Mouse (Mus musculus): ENCODE data around the gene Ccng2. TPM values are rescaled to one million over a fixed set of nuclear protein-coding genes. Genes with fewer than 3 reads are reported as not detected.

Gene Ccng2
- polyA plus RNA-seq (2016; fragmentation: Nextera tagmentation; extraction: Ambion mirVana): 38.7 and 71.3 TPM in 2 replicates

DNA sequence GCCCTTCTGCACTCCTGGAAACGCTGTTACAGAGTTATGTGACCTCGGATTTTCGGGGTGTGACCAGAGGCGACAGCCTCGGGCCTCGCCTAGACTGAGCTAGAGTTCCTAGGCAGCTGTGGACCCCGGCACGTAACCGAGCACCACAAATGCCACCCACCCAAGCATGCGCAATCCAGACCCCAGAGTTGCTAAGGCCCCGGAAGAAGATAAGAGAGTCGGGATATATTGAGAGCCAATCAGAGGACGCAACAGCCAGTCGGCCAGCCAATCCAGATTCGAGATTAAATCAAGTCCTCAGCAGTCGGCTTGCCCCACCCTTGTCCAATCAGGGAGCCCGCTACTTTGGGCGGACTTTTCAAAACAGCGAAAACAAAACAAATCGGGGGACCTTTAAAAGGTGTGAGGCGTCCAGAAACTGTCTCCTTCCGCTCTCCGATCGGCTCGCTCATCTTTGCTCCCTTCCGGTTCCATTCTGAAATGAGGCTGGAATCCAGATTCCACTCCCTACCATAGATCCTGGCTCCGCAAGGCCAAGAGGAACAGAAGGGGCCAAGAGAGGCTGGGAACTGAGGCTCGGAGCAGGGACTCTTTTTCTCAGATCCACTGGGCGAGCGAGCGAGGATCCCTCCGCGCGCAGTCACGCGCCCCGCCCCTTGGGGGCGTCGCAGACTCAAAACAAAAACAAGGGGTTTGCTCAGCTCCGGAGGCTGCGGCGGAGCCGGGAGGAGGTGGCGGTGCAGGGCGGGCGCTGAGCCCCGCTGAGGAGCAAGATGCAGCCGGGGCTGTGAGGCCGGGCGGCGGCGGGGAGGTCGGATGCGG lies at the start of gene Ccng2:
Ccng2 (plus strand) TSS at position 375 of the 822 bp plus-strand sequence.
- peaks cover 14% of the 10 kb centered on the region for H3K4me1 ChIP-seq
- peaks cover 28% of the 10 kb centered on the region for H3K36me3 ChIP-seq
- under 1% methylated on average over 54 of the region's 54 CpGs for WGBS
- no peaks in the 10 kb centered on the region for H3K27me3 ChIP-seq (ENCODE audit: low read depth, poor library complexity, severe bottlenecking)
- peak within 1 kb of the TSS; percentile 86 for H3K4me3 ChIP-seq
- H3K27ac ChIP-seq: peak within 1 kb of the TSS; percentile 99
- no peaks in the 10 kb centered on the region for H3K9me3 ChIP-seq (replicated peaks)
- peak; percentile 90 for DNase-seq (ENCODE audit: low spot score)

DNA sequence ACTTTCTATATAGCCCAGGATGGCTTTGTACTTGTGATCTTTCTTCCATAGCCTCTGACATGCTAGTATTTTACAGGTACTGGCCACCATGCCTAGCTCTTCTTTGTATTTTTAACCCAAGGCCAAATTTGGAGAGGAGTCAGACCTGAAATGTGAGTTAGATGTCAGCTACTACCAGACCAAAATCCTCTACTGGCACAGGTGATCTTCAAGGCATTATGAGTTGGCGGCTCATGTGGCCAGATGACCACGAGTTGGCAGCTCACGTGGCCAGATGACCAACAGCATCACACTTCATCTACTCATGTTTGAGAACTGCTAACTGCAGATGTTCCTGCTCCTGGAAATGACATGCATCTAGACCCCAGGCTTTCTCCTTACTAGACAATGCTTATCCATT lies 48.7 kb upstream of the Ccng2 start:
- no peaks in the 10 kb centered on the region for H3K27me3 ChIP-seq (ENCODE audit: low read depth, poor library complexity, severe bottlenecking)
- H3K4me3 ChIP-seq: no peak overlapping the region
- 93% methylated on average over 3 of the region's 3 CpGs for WGBS
- H3K36me3 ChIP-seq: no peaks in the 10 kb centered on the region
- no peaks in the 10 kb centered on the region for H3K4me1 ChIP-seq
- no peak for DNase-seq (ENCODE audit: low spot score)
- H3K9me3 ChIP-seq (replicated peaks): no peaks in the 10 kb centered on the region
- H3K27ac ChIP-seq: no peak overlapping the region

DNA sequence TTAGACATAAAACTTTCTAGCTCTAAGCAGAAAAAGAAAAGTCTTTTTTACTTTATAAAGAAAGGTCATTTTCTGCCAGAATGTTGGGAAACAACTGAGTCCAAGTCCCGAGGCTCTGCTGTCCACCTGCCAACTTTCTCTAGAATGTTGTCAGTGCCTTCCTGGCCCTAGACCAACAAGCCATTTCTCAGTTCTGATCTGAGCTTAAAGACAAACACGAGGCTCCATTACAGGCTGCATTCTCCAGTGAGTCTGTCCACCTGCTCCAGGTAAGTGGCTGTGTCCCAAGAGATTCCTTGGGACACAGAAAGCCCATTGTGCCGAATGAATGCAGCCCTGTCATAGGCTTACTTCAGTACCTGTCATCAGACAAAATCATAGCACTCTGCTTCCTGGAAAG lies 45.4 kb upstream of the Ccng2 start:
- WGBS: 74% methylated on average over 3 of the region's 3 CpGs
- H3K4me3 ChIP-seq: no peak overlapping the region
- no peaks in the 10 kb centered on the region for H3K9me3 ChIP-seq (replicated peaks)
- no peaks in the 10 kb centered on the region for H3K36me3 ChIP-seq
- H3K27me3 ChIP-seq (ENCODE audit: low read depth, poor library complexity, severe bottlenecking): no peaks in the 10 kb centered on the region
- no peak for DNase-seq (ENCODE audit: low spot score)
- H3K4me1 ChIP-seq: no peaks in the 10 kb centered on the region
- no peak overlapping the region for H3K27ac ChIP-seq

DNA sequence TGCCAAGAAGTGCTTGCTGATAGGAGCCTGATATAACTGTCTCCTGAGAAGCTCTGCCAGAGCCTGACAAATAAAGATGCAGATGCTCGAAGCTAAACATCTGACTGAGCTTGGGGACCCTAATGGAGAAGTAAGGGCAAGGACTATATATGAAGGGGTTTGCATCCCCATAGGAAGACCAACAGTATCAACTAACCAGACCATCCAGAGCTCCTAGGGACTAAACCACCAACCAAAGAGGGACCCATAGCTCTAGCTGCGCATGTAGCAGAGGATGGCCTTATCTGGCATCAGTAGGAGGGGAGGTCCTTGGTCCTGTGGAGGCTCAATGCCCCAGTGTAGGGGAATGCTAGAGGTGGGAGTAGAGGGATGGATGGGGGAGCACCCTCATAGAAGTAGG lies 42.5 kb upstream of the Ccng2 start:
- no peaks in the 10 kb centered on the region for H3K4me1 ChIP-seq
- no peaks in the 10 kb centered on the region for H3K36me3 ChIP-seq
- no peaks in the 10 kb centered on the region for H3K9me3 ChIP-seq (replicated peaks)
- H3K4me3 ChIP-seq: no peak overlapping the region
- no peak overlapping the region for H3K27ac ChIP-seq
- no peaks in the 10 kb centered on the region for H3K27me3 ChIP-seq (ENCODE audit: low read depth, poor library complexity, severe bottlenecking)
- 84% methylated on average over 2 of the region's 2 CpGs for WGBS
- no peak for DNase-seq (ENCODE audit: low spot score)

DNA sequence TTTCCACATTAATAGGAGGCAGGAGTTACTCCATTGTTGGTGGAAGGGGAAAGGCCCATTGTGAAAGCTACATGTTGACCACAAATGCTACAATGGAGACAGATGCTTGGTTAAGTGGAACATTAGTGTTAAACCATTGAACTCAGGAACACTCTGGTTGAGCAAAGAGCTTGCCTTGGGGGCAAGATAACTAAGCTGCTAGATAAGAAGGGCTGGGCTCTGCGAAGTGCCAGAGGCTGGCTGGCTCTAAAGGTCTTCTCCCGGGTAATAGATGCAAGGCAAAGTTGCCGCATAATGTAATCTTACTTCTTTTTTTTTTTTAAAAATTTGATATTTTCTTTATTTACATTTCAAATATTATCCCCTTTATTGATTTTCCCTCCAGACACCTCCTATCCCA lies 39.9 kb upstream of the Ccng2 start:
- DNase-seq (ENCODE audit: low spot score): no peak
- 91% methylated on average over 3 of the region's 3 CpGs for WGBS
- no peak overlapping the region for H3K27ac ChIP-seq
- no peaks in the 10 kb centered on the region for H3K27me3 ChIP-seq (ENCODE audit: low read depth, poor library complexity, severe bottlenecking)
- no peaks in the 10 kb centered on the region for H3K4me1 ChIP-seq
- H3K9me3 ChIP-seq (replicated peaks): no peaks in the 10 kb centered on the region
- no peaks in the 10 kb centered on the region for H3K36me3 ChIP-seq
- no peak overlapping the region for H3K4me3 ChIP-seq

DNA sequence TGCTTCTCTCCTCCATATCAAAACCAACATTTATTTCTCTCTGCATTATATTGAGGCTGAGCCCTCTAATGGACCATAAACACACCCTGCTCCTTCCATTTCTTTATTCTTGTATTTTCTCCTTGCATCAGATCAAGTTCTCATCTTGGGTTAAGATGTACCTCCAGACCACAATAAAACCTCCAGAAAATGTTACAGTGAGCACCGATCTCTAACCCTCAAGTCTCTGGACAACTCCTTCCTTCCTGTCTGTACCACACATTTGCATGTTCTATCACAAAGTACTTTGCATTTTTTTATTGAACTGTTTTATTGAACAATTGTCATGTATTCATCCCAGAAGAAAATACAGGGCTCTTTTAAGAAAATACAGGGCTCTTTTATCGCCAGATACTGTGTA lies 37.5 kb upstream of the Ccng2 start:
- DNase-seq (ENCODE audit: low spot score): no peak
- Histone ChIP-seq H3K27ac (no peak overlapping the region), H3K4me3 (no peak overlapping the region), H3K9me3 (replicated peaks) (no peaks in the 10 kb centered on the region), H3K4me1 (no peaks in the 10 kb centered on the region), H3K36me3 (no peaks in the 10 kb centered on the region), H3K27me3 (ENCODE audit: low read depth, poor library complexity, severe bottlenecking) (no peaks in the 10 kb centered on the region)
- 94% methylated on average over 2 of the region's 2 CpGs for WGBS

DNA sequence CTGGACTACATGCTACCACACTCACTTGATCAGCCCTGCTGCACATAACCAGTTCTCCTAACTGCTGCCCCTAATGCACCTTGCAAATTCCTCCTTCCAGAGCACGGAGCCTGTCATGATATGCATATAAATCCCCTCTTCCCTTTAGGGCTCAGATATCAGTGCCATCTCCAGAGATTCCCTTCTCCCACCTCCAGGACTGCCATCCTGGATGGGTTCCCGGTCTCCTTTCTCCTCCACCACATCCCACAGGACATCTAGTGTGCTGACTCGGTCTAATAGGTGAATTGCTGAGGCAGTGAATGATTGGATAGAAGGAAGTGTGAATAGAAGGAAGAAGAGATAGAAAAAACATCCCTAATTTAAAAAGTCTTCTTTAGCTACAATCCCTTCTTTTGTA lies 35.3 kb upstream of the Ccng2 start:
- WGBS: 79% methylated on average over 3 of the region's 3 CpGs
- H3K27me3 ChIP-seq (ENCODE audit: low read depth, poor library complexity, severe bottlenecking): no peaks in the 10 kb centered on the region
- H3K36me3 ChIP-seq: no peaks in the 10 kb centered on the region
- H3K4me1 ChIP-seq: no peaks in the 10 kb centered on the region
- no peak for DNase-seq (ENCODE audit: low spot score)
- H3K9me3 ChIP-seq (replicated peaks): no peaks in the 10 kb centered on the region
- H3K27ac ChIP-seq: no peak overlapping the region
- no peak overlapping the region for H3K4me3 ChIP-seq

DNA sequence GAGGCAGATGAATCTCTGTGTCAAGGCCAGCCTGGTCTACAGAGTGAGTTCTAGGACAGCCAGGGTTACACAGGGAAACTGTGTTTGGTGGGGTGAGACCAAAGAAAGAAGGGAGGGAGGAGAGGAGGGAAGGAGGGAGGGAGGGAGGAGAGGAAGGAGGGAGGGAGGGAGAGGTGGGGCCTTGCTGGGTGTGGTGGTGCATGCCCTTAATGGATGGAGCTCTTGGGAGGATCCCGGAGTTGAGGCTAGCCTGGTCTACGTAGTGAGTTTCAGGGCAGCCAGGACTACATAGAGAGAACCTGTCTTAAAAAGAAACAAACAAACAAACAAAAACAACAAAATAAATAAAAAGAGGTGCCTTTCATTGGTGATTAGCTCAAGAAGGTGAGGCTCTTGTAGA lies 34.2 kb upstream of the Ccng2 start:
- H3K27ac ChIP-seq: no peak overlapping the region
- no peak for DNase-seq (ENCODE audit: low spot score)
- no peaks in the 10 kb centered on the region for H3K27me3 ChIP-seq (ENCODE audit: low read depth, poor library complexity, severe bottlenecking)
- H3K4me3 ChIP-seq: no peak overlapping the region
- no peaks in the 10 kb centered on the region for H3K9me3 ChIP-seq (replicated peaks)
- no peaks in the 10 kb centered on the region for H3K36me3 ChIP-seq
- H3K4me1 ChIP-seq: no peaks in the 10 kb centered on the region
- WGBS: 83% methylated on average over 2 of the region's 2 CpGs

DNA sequence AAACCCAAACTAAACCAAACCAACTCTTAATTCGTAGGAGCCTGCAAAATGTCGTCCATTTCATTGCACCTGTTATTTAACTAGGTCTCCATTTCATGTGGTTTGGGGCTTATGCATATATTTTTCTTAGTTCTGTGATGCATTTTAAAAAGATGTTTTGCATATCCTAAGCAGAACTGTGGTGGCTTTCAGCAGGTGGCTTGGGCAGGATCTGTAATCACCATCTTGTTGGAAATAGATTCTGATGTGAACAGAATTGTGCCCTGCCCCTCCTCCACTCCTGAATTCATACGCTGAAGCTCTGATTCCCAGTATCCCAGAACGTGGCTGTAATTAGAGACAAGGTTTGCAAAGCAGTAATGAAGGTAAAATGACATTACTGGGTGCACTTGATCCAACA lies 32.9 kb upstream of the Ccng2 start:
- Histone ChIP-seq H3K36me3 (no peaks in the 10 kb centered on the region), H3K4me1 (no peaks in the 10 kb centered on the region), H3K4me3 (no peak overlapping the region), H3K27me3 (ENCODE audit: low read depth, poor library complexity, severe bottlenecking) (no peaks in the 10 kb centered on the region), H3K9me3 (replicated peaks) (no peaks in the 10 kb centered on the region), H3K27ac (no peak overlapping the region)
- 82% methylated on average over 4 of the region's 4 CpGs for WGBS
- no peak for DNase-seq (ENCODE audit: low spot score)

DNA sequence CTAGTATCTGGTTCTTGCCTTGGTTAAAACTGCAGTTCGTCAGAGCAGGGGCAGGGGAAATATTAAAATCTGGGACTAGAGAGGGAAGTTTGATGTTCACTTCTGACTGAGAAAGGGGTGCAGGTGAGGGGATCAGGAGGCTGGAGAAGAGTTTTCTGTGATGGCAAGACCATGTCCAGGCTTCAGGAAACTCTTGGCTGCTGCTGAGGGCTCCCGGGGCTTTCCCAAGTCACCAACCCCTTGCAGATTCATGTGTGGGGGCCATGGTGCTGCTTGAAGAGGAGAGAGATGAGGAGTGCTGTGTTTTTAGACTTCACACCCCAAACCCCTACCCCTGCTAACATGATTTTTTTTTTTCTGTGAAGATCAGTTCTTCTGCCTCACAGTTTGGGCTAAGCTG lies 32.5 kb upstream of the Ccng2 start:
- Histone ChIP-seq H3K36me3 (no peaks in the 10 kb centered on the region), H3K4me1 (no peaks in the 10 kb centered on the region), H3K4me3 (no peak overlapping the region), H3K27ac (no peak overlapping the region), H3K9me3 (replicated peaks) (no peaks in the 10 kb centered on the region), H3K27me3 (ENCODE audit: low read depth, poor library complexity, severe bottlenecking) (no peaks in the 10 kb centered on the region)
- no peak for DNase-seq (ENCODE audit: low spot score)
- WGBS: 92% methylated on average over 2 of the region's 2 CpGs

DNA sequence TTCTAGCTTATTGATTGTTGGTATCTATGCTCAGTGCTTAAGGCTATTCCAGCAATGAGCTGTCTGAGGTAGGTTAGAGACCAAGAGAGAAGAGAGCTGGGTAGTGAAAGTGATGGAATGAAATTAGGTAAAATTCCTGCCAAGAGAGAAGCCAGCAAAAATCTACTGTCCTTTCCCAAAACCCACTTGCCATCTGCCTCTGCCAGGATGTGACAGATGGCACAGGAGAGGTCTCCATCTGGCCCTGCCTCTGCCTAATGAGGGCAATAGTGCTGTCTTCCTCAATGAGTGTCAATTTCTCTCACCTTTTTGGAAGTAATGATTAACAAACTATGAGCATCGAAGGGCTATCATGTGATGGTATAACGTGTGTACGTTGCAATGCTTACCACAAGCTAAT lies 31.2 kb upstream of the Ccng2 start:
- Histone ChIP-seq H3K9me3 (replicated peaks) (no peaks in the 10 kb centered on the region), H3K4me3 (no peak overlapping the region), H3K27me3 (ENCODE audit: low read depth, poor library complexity, severe bottlenecking) (no peaks in the 10 kb centered on the region), H3K36me3 (no peaks in the 10 kb centered on the region), H3K27ac (no peak overlapping the region), H3K4me1 (no peaks in the 10 kb centered on the region)
- 91% methylated on average over 3 of the region's 3 CpGs for WGBS
- no peak for DNase-seq (ENCODE audit: low spot score)

DNA sequence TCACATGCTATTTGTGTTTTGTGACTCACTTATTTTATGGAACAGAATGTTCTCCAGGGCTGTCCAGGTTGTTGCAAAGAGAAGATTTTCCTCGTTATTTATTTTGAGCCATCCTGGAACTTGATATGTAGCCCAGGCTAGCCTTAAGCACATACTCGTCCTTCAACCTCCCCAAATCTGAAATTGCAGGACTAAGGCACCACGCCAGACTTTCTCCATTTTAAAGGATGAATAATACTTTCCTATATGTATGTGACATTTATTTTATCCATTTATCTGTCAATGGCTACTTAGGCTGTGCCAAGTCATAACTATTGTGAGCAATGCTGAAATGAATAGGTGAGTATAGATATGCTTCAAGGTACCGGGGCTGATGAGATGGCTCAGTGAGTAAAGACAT lies 30.5 kb upstream of the Ccng2 start:
- Histone ChIP-seq H3K27me3 (ENCODE audit: low read depth, poor library complexity, severe bottlenecking) (no peaks in the 10 kb centered on the region), H3K36me3 (no peaks in the 10 kb centered on the region), H3K4me1 (no peaks in the 10 kb centered on the region), H3K27ac (no peak overlapping the region), H3K9me3 (replicated peaks) (no peaks in the 10 kb centered on the region), H3K4me3 (no peak overlapping the region)
- no peak for DNase-seq (ENCODE audit: low spot score)
- 90% methylated on average over 4 of the region's 4 CpGs for WGBS

DNA sequence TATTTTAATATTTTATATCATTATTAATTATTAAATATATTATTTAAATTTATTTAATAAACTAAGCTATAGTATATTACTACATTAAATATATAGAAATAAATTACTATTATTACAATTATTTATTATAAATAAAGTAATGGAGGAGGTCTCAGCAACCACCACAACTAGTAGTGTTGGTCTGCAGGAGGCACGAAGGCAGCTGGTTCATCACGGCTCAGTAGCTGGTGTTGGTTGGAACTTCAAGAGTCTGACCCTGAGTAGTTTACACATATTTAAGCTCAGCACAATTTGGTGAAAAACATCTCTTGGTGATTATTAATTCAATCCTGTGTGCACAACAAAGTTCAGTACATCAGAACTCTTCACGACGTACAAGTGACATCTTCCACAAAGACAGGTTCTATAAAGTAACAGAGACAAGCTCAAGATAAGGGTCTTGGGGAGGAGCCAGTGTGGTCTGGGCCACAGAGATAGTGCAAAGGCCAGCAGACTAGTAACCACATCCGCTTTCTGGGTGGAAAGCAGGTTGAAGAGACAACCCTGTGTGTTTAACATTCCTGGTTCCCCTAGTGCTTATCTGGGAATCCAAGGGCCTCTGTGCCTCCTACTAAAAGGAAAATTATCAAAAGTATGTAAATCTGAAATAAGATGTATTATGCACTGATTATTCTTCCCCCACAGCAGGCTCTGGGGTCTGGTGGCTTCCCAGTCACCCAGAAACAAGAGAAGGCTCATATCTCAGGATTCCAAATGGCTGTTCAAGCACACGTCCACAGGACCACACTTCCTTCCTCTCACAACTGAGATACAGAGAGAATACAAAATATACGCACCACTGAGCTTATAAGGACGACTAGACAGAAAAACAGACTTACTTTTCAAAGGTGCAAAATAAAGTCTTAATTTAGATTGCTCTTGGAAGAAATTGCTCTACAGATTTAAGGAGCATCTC lies 27.2 kb upstream of the Ccng2 start:
- no peak overlapping the region for H3K4me3 ChIP-seq
- WGBS: 87% methylated on average over 8 of the region's 8 CpGs
- DNase-seq (ENCODE audit: low spot score): no peak
- no peaks in the 10 kb centered on the region; the same call in 1 of the 2 replicates for H3K9me3 ChIP-seq (replicated peaks)
- H3K36me3 ChIP-seq: no peaks in the 10 kb centered on the region
- no peak overlapping the region for H3K27ac ChIP-seq
- H3K27me3 ChIP-seq (ENCODE audit: low read depth, poor library complexity, severe bottlenecking): no peaks in the 10 kb centered on the region
- no peaks in the 10 kb centered on the region for H3K4me1 ChIP-seq

Data from limb, embryonic 10.5 days (tissue).